Mouse (Mus musculus) inflammation-experienced regulatory T-cells, adult 6 months (primary cell): ENCODE data around the gene Itgb8. TPM values are rescaled to one million over a fixed set of nuclear protein-coding genes. Genes with fewer than 3 reads are reported as not detected.

Experiments
- ATAC-seq: one replicate; pipeline ENCODE4 v1.8.0; 2017
- polyA plus RNA-seq, 3 experiments: library from polyadenylated mRNA; unstranded; fragments of 100-300 nt; shearing (Covaris generic); gene quantifications; one replicate each; pipeline ENCODE4 v1.2.1; 2017

The Itgb8 gene
- polyA plus RNA-seq, 3 experiments from 2014 or later: 15.3 to 29.8 (median 19.5) TPM

GRCm38 (mm10) chr12:119137946-119138345 is 100.7 kb downstream of the Itgb8 start:
- no peak for ATAC-seq

GRCm38 (mm10) chr12:119113522-119114135 is 125.0 kb downstream of the Itgb8 start:
- no peak for ATAC-seq

- ATAC-seq: no peak
Measured at GRCm38 (mm10) chr12:119110091-119110490, 128.5 kb downstream of the Itgb8 start.

Other genes with a start within 250 kb of the Itgb8 start
- not detected for gene Macc1, start 75.5 kb upstream of the Itgb8 start, polyA plus RNA-seq